Mouse (Mus musculus) liver, embryonic 12.5 days (tissue): ENCODE measurements around the gene Zfp446. TPM values are rescaled to one million over a fixed set of nuclear protein-coding genes. Genes with fewer than 3 reads are reported as not detected.

ENCODE experiments used
- ATAC-seq: fragments of 200-750 bp; cut with Nextera tagmentation; 2 replicates; pipeline ENCODE4 v1.8.0; 2017; ENCODE audit warnings: moderate number of reproducible peaks, mild to moderate bottlenecking, moderate library complexity
- H3K27ac ChIP-seq: fragments of 300-500 bp; sonication (generic); 2 replicates; pipeline ENCODE4 v1.5.1; 2016; ENCODE audit warnings: mild to moderate bottlenecking
- H3K27me3 ChIP-seq: fragments of 300-500 bp; sonication (generic); replicated peaks from 2 replicates; pipeline ENCODE4 v1.6.1; 2016; ENCODE audit warnings: mild to moderate bottlenecking, moderate library complexity
- H3K36me3 ChIP-seq: fragments of 300-500 bp; sonication (generic); 2 replicates; pipeline ENCODE4 v1.6.1; 2016; ENCODE audit warnings: mild to moderate bottlenecking, moderate library complexity
- H3K4me1 ChIP-seq: fragments of 300-500 bp; sonication (generic); 2 replicates; pipeline ENCODE4 v1.6.1; 2016
- H3K4me2 ChIP-seq: fragments of 300-500 bp; sonication (generic); 2 replicates; pipeline ENCODE4 v1.6.1; 2016; ENCODE audit warnings: mild to moderate bottlenecking, moderate library complexity
- H3K4me3 ChIP-seq: fragments of 300-500 bp; sonication (generic); 2 replicates; pipeline ENCODE4 v1.5.1; 2016; ENCODE audit warnings: mild to moderate bottlenecking, moderate library complexity
- H3K9ac ChIP-seq: fragments of 300-500 bp; sonication (generic); 2 replicates; pipeline ENCODE4 v1.6.1; 2016; ENCODE audit warnings: mild to moderate bottlenecking, moderate library complexity
- H3K9me3 ChIP-seq: fragments of 300-500 bp; sonication (generic); replicated peaks from 2 replicates; pipeline ENCODE4 v1.6.1; 2016; ENCODE audit warnings: mild to moderate bottlenecking, moderate library complexity
- WGBS: fragments of 180-500 bp; shearing (Covaris S2); methylation state at CpG from one replicate; pipeline ENCODE4 v1.1.7; 2016; ENCODE audit not compliant: insufficient replicate concordance; 5-methylcytosine and 5-hydroxymethylcytosine counted together
- polyA plus RNA-seq: library from polyadenylated mRNA; unstranded; fragments of >200 nt; fragmentation: Nextera tagmentation; extraction: Ambion mirVana; gene quantifications from 2 replicates; pipeline ENCODE4 v1.2.1, GENCODE M21; 2016

The Zfp446 gene
- polyA plus RNA-seq, 1 experiment from 2014 or later: 5.4 TPM

DNA sequence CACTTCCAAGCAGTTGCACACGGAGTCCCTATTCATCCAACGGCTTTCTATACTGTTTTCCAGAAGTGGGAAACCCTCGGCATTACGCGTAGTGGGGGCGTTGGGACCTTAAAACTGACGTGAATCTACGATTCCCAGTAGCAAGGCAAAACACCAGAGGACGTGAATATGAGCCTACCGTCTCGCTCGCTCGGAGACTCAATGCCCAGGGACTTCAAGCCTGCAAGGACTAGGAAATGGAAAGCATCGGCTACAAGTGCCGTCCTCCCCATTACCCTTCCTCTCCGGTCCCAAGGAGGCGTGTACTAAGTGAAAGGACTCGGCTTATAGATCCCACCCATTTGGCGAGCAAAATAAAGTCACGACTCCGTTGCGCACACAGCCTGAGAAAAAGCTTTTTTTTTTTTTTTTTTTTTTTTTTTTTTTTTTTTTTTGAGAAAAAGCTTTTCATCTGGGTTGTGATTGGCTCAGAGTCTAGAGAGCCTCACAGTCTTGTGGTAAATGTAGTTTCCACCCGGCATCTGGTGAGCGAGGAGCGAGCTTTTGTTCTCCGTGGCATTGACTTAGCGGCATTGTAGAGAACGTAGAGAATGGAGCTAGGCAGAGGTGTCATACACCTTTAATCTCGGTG lies 16.0 kb upstream of the Zfp446 start:
- Histone ChIP-seq H3K4me2 (peak overlapping the region; percentile 80), H3K9me3 (no peaks in the 10 kb centered on the region), H3K4me1 (peaks cover 37% of the 10 kb centered on the region), H3K4me3 (peak overlapping the region; percentile 68), H3K36me3 (no peaks in the 10 kb centered on the region), H3K9ac (peak overlapping the region; percentile 72), H3K27me3 (no peaks in the 10 kb centered on the region), H3K27ac (peak overlapping the region; percentile 75)
- peak; percentile 39 for ATAC-seq
- WGBS: 3% methylated on average over 29 of the region's 29 CpGs

- Histone ChIP-seq H3K27ac (peak within 1 kb of the TSS; percentile 92), H3K9ac (peak within 1 kb of the TSS; percentile 83), H3K27me3 (no peaks in the 10 kb centered on the region), H3K4me1 (peaks cover 48% of the 10 kb centered on the region), H3K4me3 (peak within 1 kb of the TSS; percentile 81), H3K4me2 (peak within 1 kb of the TSS; percentile 94), H3K9me3 (no peaks in the 10 kb centered on the region), H3K36me3 (peaks cover 21% of the 10 kb centered on the region)
- 1% methylated on average over 23 of the region's 23 CpGs for WGBS
- ATAC-seq: peak; percentile 93
Observed at GRCm38 (mm10) chr7:12965678-12966091, 12.0 kb upstream of the Zfp446 start, which contains the start of gene Zfp324. Gene Zfp324, plus strand, starts transcription at chr7:12965838.

- Histone ChIP-seq H3K9me3 (no peaks in the 10 kb centered on the region), H3K9ac (peak overlapping the region; percentile 83), H3K4me2 (peak overlapping the region; percentile 94), H3K4me1 (peaks cover 42% of the 10 kb centered on the region), H3K36me3 (peaks cover 27% of the 10 kb centered on the region), H3K27ac (peak overlapping the region; percentile 92), H3K4me3 (peak overlapping the region; percentile 81), H3K27me3 (no peaks in the 10 kb centered on the region)
- peak; percentile 87 for ATAC-seq
- WGBS: under 1% methylated on average over 29 of the region's 29 CpGs
Observed at GRCm38 (mm10) chr7:12966104-12966845, 11.4 kb upstream of the Zfp446 start.

GRCm38 (mm10) chr7:12970906-12971305 lies 6.7 kb upstream of the Zfp446 start:
- WGBS: 90% methylated on average over 25 of the region's 25 CpGs
- Histone ChIP-seq H3K4me2 (no peak overlapping the region), H3K36me3 (peaks cover 42% of the 10 kb centered on the region), H3K4me1 (peaks cover 23% of the 10 kb centered on the region), H3K4me3 (no peak overlapping the region), H3K27ac (no peak overlapping the region), H3K9ac (no peak overlapping the region), H3K27me3 (no peaks in the 10 kb centered on the region), H3K9me3 (no peaks in the 10 kb centered on the region)
- no peak for ATAC-seq

GRCm38 (mm10) chr7:12978931-12979722 lies 1.5 kb downstream of the Zfp446 start:
- H3K36me3 ChIP-seq: peaks cover 18% of the 10 kb centered on the region
- peaks cover 29% of the 10 kb centered on the region for H3K4me1 ChIP-seq
- no peak for ATAC-seq
- WGBS: 74% methylated on average over 18 of the region's 18 CpGs
- peak overlapping the region; percentile 66 for H3K4me3 ChIP-seq
- H3K27me3 ChIP-seq: no peaks in the 10 kb centered on the region
- H3K4me2 ChIP-seq: peak overlapping the region; percentile 80
- H3K9me3 ChIP-seq: no peaks in the 10 kb centered on the region
- peak overlapping the region; percentile 91 for H3K27ac ChIP-seq
- peak overlapping the region; percentile 73 for H3K9ac ChIP-seq

GRCm38 (mm10) chr7:12979776-12980175 lies 2.1 kb downstream of the Zfp446 start:
- H3K4me1 ChIP-seq: peaks cover 34% of the 10 kb centered on the region
- no peaks in the 10 kb centered on the region for H3K27me3 ChIP-seq
- no peak for ATAC-seq
- no peak overlapping the region for H3K4me2 ChIP-seq
- WGBS: 70% methylated on average over 6 of the region's 6 CpGs
- H3K9ac ChIP-seq: no peak overlapping the region
- no peak overlapping the region for H3K4me3 ChIP-seq
- peaks cover 18% of the 10 kb centered on the region for H3K36me3 ChIP-seq
- H3K27ac ChIP-seq: 0 out of 2 replicates have a peak overlapping the region, but pooled peaks have one; percentile 91
- H3K9me3 ChIP-seq: no peaks in the 10 kb centered on the region

DNA sequence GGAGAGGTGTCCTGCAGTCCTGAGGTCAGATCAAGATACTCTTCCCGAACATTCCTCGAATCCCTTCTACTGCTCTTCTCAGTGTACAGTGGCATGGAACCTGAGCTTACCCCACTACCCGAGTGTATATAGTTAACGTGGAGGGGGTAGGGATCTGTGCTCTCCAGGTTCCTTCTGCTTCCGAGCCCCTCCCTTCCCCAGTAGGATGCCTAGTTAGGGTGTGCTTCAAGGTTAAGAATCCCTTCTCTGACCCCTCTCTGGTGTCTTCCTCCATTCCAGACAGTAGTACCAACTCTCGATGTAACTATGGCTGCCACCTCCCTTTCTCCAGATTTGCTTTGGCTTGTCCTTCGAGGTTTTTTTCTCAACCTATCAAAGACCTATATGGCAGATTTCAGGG lies 2.6 kb downstream of the Zfp446 start:
- H3K9me3 ChIP-seq: 0 out of 2 replicates have a peak, but pooled peaks cover 2% of the 10 kb centered on the region
- no peak overlapping the region for H3K9ac ChIP-seq
- 85% methylated on average over 7 of the region's 7 CpGs for WGBS
- peaks cover 39% of the 10 kb centered on the region for H3K4me1 ChIP-seq
- peaks cover 18% of the 10 kb centered on the region for H3K36me3 ChIP-seq
- no peaks in the 10 kb centered on the region for H3K27me3 ChIP-seq
- no peak overlapping the region for H3K4me3 ChIP-seq
- ATAC-seq: no peak
- no peak overlapping the region for H3K4me2 ChIP-seq
- H3K27ac ChIP-seq: no peak overlapping the region

DNA sequence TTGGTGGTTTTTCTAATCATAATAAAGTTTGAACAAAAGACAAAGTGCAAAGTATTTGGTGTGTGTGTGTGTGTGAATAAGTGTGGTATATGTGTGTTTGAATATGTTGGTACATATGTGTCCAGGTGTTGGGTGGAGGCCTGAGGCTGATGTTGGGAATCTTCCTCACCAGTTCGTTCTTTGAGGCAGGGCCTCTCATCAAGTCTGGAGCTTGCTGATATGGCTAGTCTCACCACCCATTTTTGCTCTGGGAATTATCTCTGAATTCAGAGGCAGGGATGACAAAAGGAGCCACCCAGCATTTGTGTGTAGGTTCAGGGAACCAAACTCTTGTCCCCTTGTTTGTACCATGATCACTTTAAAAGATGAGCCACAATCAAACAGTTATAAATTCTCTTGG lies 8.1 kb downstream of the Zfp446 start:
- peak; percentile 76 for ATAC-seq
- H3K9me3 ChIP-seq: 0 out of 2 replicates have a peak, but pooled peaks cover 3% of the 10 kb centered on the region
- H3K4me2 ChIP-seq: no peak overlapping the region
- 24% methylated on average over 1 of the region's 1 CpGs for WGBS
- H3K27me3 ChIP-seq: no peaks in the 10 kb centered on the region
- peak overlapping the region; percentile 71 for H3K27ac ChIP-seq
- H3K4me1 ChIP-seq: peaks cover 49% of the 10 kb centered on the region
- no peak overlapping the region for H3K9ac ChIP-seq
- no peak overlapping the region for H3K4me3 ChIP-seq
- H3K36me3 ChIP-seq: peaks cover 14% of the 10 kb centered on the region

GRCm38 (mm10) chr7:12986906-12987305 lies 9.3 kb downstream of the Zfp446 start:
- H3K27ac ChIP-seq: peak overlapping the region; percentile 81
- 0 out of 2 replicates have a peak overlapping the region, but pooled peaks have one; percentile 28 for H3K4me2 ChIP-seq

GRCm38 (mm10) chr7:12987409-12988189 lies 10.0 kb downstream of the Zfp446 start:
- ATAC-seq: peak; percentile 87
- Histone ChIP-seq H3K27ac (peak overlapping the region; percentile 81), H3K4me1 (peaks cover 49% of the 10 kb centered on the region), H3K4me3 (no peak overlapping the region), H3K4me2 (peak overlapping the region; percentile 28), H3K9ac (no peak overlapping the region; the same call in 1 of the 2 replicates), H3K36me3 (peaks cover 2% of the 10 kb centered on the region), H3K9me3 (0 out of 2 replicates have a peak, but pooled peaks cover 3% of the 10 kb centered on the region), H3K27me3 (no peaks in the 10 kb centered on the region; the same call in 1 of the 2 replicates)
- 45% methylated on average over 8 of the region's 8 CpGs for WGBS

More at GRCm38 (mm10) chr7:12986906-12987305, 9.3 kb downstream of the Zfp446 start:
- no peak for ATAC-seq
- Histone ChIP-seq H3K4me1 (peaks cover 49% of the 10 kb centered on the region), H3K27me3 (no peaks in the 10 kb centered on the region; the same call in 1 of the 2 replicates), H3K36me3 (peaks cover 9% of the 10 kb centered on the region), H3K4me3 (no peak overlapping the region), H3K9me3 (0 out of 2 replicates have a peak, but pooled peaks cover 3% of the 10 kb centered on the region), H3K9ac (no peak overlapping the region)
- 68% methylated on average over 8 of the region's 8 CpGs for WGBS

- no peak overlapping the region for H3K4me3 ChIP-seq
- no peak overlapping the region for H3K9ac ChIP-seq
- H3K9me3 ChIP-seq: no peaks in the 10 kb centered on the region
- no peaks in the 10 kb centered on the region for H3K36me3 ChIP-seq
- H3K4me1 ChIP-seq: peaks cover 21% of the 10 kb centered on the region
- no peaks in the 10 kb centered on the region; the same call in 1 of the 2 replicates for H3K27me3 ChIP-seq
- no peak for ATAC-seq
- no peak overlapping the region for H3K27ac ChIP-seq
- H3K4me2 ChIP-seq: no peak overlapping the region
- 1% methylated on average over 3 of the region's 3 CpGs for WGBS
Observed at GRCm38 (mm10) chr7:12992222-12992621, 14.6 kb downstream of the Zfp446 start.
